Mouse (Mus musculus) ovary, postnatal 14 days (tissue): ENCODE data around the gene Rassf2.

Experiments
- DNase-seq: peaks from one replicate; pipeline ENCODE4 v3.0.0; 2022; ENCODE audit warnings: low spot score

Rassf2 gene

GRCm38 (mm10) chr2:132005445-132005844 is 24.6 kb downstream of the Rassf2 start:
- DNase-seq: no peak

GRCm38 (mm10) chr2:132004495-132005136 is 25.4 kb downstream of the Rassf2 start:
- no peak for DNase-seq

- no peak for DNase-seq
Measured at GRCm38 (mm10) chr2:132003916-132004315, 26.1 kb downstream of the Rassf2 start.

GRCm38 (mm10) chr2:132001696-132002334 is 28.2 kb downstream of the Rassf2 start:
- DNase-seq: no peak

- DNase-seq: no peak
Measured at GRCm38 (mm10) chr2:131997356-131997755, 32.7 kb downstream of the Rassf2 start.

GRCm38 (mm10) chr2:131996369-131996768 is 33.7 kb downstream of the Rassf2 start:
- no peak for DNase-seq

- no peak for DNase-seq
Measured at GRCm38 (mm10) chr2:131995742-131996141, 34.3 kb downstream of the Rassf2 start.

GRCm38 (mm10) chr2:131994971-131995370 is 35.1 kb downstream of the Rassf2 start:
- no peak for DNase-seq

GRCm38 (mm10) chr2:131993563-131994088 is 36.4 kb downstream of the Rassf2 start:
- no peak for DNase-seq

- DNase-seq: no peak
Measured at GRCm38 (mm10) chr2:131993151-131993550, 36.9 kb downstream of the Rassf2 start.

GRCm38 (mm10) chr2:131992487-131992886 is 37.6 kb downstream of the Rassf2 start:
- no peak for DNase-seq

GRCm38 (mm10) chr2:131988550-131988949 is 41.5 kb downstream of the Rassf2 start:
- no peak for DNase-seq

GRCm38 (mm10) chr2:131987950-131988349 is 42.1 kb downstream of the Rassf2 start:
- no peak for DNase-seq

- no peak for DNase-seq
Measured at GRCm38 (mm10) chr2:131982546-131983196, 47.4 kb downstream of the Rassf2 start.

GRCm38 (mm10) chr2:131980866-131981265 is 49.2 kb downstream of the Rassf2 start:
- no peak for DNase-seq

GRCm38 (mm10) chr2:131976663-131977062 is 53.4 kb downstream of the Rassf2 start:
- DNase-seq: no peak

GRCm38 (mm10) chr2:131971098-131971497 is 59.0 kb downstream of the Rassf2 start:
- DNase-seq: no peak

- DNase-seq: no peak
Measured at GRCm38 (mm10) chr2:131970597-131970996, 59.5 kb downstream of the Rassf2 start.

- no peak for DNase-seq
Measured at GRCm38 (mm10) chr2:131961671-131962070, 68.4 kb downstream of the Rassf2 start.

GRCm38 (mm10) chr2:131957731-131958222 is 72.3 kb downstream of the Rassf2 start:
- DNase-seq: no peak

- DNase-seq: no peak
Measured at GRCm38 (mm10) chr2:131956336-131957256, 73.5 kb downstream of the Rassf2 start.

GRCm38 (mm10) chr2:131955264-131955663 is 74.8 kb downstream of the Rassf2 start:
- DNase-seq: no peak
